Mouse (Mus musculus) spleen, adult 2 months (tissue): ENCODE measurements around the gene Ddx39.

Source experiments
- CTCF ChIP-seq: fragments of 200-500 bp; IDR thresholded peaks from 2 replicates; pipeline ENCODE4 v1.5.1; 2011; ENCODE audit warnings: mild to moderate bottlenecking, inconsistent platforms; ENCODE audit not compliant: insufficient read depth, insufficient read length, insufficient replicate concordance; ENCODE audit errors: extremely low read depth
- POLR2A ChIP-seq: fragments of 200-500 bp; IDR thresholded peaks from 2 replicates; pipeline ENCODE4 v1.6.1; 2011; ENCODE audit warnings: low read depth, low read length, inconsistent platforms

GRCm38 (mm10) chr8:83707554-83707953 lies 7.4 kb upstream of the Ddx39 start:
- no peak for TF ChIP-seq CTCF
- TF ChIP-seq POLR2A: no peak
